Mouse (Mus musculus) kidney, adult 2 months (tissue): ENCODE results near the gene Car9.

Experiments
- CTCF ChIP-seq: fragments of 200-500 bp; conservative IDR thresholded peaks from 2 replicates; pipeline ENCODE4 v1.5.1; 2011; ENCODE audit warnings: low read depth, mild to moderate bottlenecking, control low read depth, low read length, moderate library complexity, mixed read lengths; ENCODE audit not compliant: insufficient read depth, insufficient read length
- POLR2A ChIP-seq: fragments of 200-500 bp; IDR thresholded peaks from one replicate; pipeline ENCODE4 v1.6.1; 2011; ENCODE audit warnings: low read depth, low read length, control low read depth

GRCm38 (mm10) chr4:43506536-43507185 is at the start of gene Car9:
- TF ChIP-seq POLR2A: no peak
- TF ChIP-seq CTCF: no peak
